Mouse (Mus musculus) cerebellum, adult 2 months (tissue): ENCODE measurements at regions not wholly inside any gene's neighbourhood (a gene's known extent, or its start where the extent isn't known, plus 50 kb on each side); places are given as distances from the start of the nearest gene placed in this dataset.

Source experiments
- CTCF ChIP-seq: fragments of 200-500 bp; IDR thresholded peaks from 2 replicates; pipeline ENCODE4 v1.5.1; 2011; ENCODE audit warnings: low read depth, mild to moderate bottlenecking, control low read depth, low read length, moderate library complexity, borderline replicate concordance; ENCODE audit not compliant: insufficient read depth
- POLR2A ChIP-seq: fragments of 200-500 bp; IDR thresholded peaks from 2 replicates; pipeline ENCODE4 v1.6.1; 2011; ENCODE audit warnings: low read length, control low read depth, borderline replicate concordance; ENCODE audit not compliant: insufficient read depth

GRCm38 (mm10) chr15:17779788-17780187, 1039.0 kb upstream of the Cdh10 start:
- TF ChIP-seq CTCF (no peak), POLR2A (no peak)
